ENCODE assay signal across 10 mouse cellular contexts in the genomic region with DNA sequence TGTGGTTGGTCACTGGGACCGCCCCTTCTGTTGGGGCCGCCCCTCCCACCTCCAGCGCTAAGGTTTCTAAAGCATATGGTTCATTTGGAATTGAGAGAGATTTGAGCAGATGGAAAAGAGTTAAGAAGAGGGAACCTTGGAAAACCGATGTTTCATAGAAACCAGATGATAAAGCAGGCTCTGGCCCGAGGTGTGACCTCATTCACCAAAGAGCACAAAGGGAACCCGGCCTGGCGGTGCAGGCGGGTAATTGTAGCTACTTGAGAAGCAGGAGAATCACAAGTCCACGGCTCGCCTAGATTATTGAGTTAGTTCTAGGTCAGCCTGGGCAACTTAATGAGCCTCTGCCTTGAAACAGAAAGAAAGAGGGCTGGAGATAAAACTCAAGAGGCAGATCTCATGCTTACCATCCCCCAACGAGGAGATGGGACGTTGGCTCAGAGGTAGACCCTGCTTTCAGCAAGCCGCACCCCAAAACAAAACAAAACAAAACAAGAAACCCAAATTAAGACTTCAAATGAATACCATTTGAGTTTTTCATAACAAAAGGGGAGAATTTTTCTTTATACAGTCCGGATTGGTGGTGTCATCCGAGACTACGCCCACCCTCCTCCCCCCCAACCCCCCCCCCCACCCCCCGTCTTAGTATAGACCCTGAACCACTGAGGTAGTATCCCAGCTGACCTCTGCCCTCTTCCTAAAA. TPM values are rescaled to one million over a fixed set of nuclear protein-coding genes. Genes with fewer than 3 reads are reported as not detected.
DNase-seq lines count a peak whose midpoint lies in the region; ATAC-seq and TF ChIP-seq lines count a peak whose summit lies in the region.
"Had no signal": no experiment of that assay in that cellular context is flagged by ENCODE, and none has a peak within 500 bp of the region (broad histone marks: within the 10 kb centered on the region; RNA-seq: fewer than 3 reads in every experiment).

Grid2ip (plus strand) TSS at position 653 of the 703 bp plus-strand sequence.

- intact Hi-C loops in left cerebral cortex, adult 2 months (cut with DNase I) = no loop called here

- H3K27ac ChIP-seq in heart, embryonic 15.5 days = no peak within 1 kb of the TSS
- H3K27ac ChIP-seq in hindbrain, embryonic 10.5 days = peak within 1 kb of the TSS; percentile 64
- H3K27ac ChIP-seq in midbrain, embryonic 14.5 days (replicated peaks; ENCODE audit: low read depth, low read length) = no peak within 1 kb of the TSS
- no peak within 1 kb of the TSS for H3K27ac ChIP-seq in left cerebral cortex, adult 2 months

- H3K4me3 ChIP-seq in heart, embryonic 15.5 days = peak within 1 kb of the TSS; percentile 24
- peak within 1 kb of the TSS; percentile 41 for H3K4me3 ChIP-seq in hindbrain, embryonic 10.5 days
- 0 out of 2 replicates have a peak within 1 kb of the TSS, but pooled peaks have one; percentile 8 for H3K4me3 ChIP-seq in midbrain, embryonic 14.5 days (replicated peaks; ENCODE audit: low read depth, low read length)
- H3K4me3 ChIP-seq in left cerebral cortex, adult 2 months = no peak within 1 kb of the TSS

- peaks cover 6% of the 10 kb centered on the region; the same call in 1 of the 2 replicates for H3K4me1 ChIP-seq in heart, embryonic 15.5 days (replicated peaks)
- H3K4me1 ChIP-seq in hindbrain, embryonic 10.5 days (replicated peaks) = peaks cover 20% of the 10 kb centered on the region
- H3K4me1 ChIP-seq in midbrain, embryonic 14.5 days (ENCODE audit: control insufficient read depth, insufficient read depth, low read length) = peaks cover 4% of the 10 kb centered on the region; the same call in 1 of the 2 replicates

- peak within 1 kb of the TSS; percentile 51 for H3K4me2 ChIP-seq in heart, embryonic 15.5 days
- peak within 1 kb of the TSS; percentile 42 for H3K4me2 ChIP-seq in midbrain, embryonic 14.5 days (ENCODE audit: low read length)

- H3K27me3 ChIP-seq in heart, embryonic 15.5 days = peaks cover 40% of the 10 kb centered on the region
- H3K27me3 ChIP-seq in hindbrain, embryonic 10.5 days (ENCODE audit: insufficient read depth, poor library complexity, severe bottlenecking) = peaks cover 55% of the 10 kb centered on the region
- peaks cover 10% of the 10 kb centered on the region; the same call in 1 of the 2 replicates for H3K27me3 ChIP-seq in midbrain, embryonic 14.5 days (ENCODE audit: control insufficient read depth, insufficient read depth, low read length)

- 23% methylated on average over 17 of the region's 17 CpGs for WGBS in heart, embryonic 15.5 days
- WGBS in hindbrain, embryonic 10.5 days = 15% methylated on average over 17 of the region's 17 CpGs
- WGBS in midbrain, embryonic 14.5 days = 13% methylated on average over 17 of the region's 17 CpGs

- no peaks in the 10 kb centered on the region for H3K36me3 ChIP-seq in heart, embryonic 15.5 days
- no peaks in the 10 kb centered on the region for H3K36me3 ChIP-seq in hindbrain, embryonic 10.5 days
- H3K36me3 ChIP-seq in midbrain, embryonic 14.5 days (ENCODE audit: control insufficient read depth, insufficient read depth, low read length) = no peaks in the 10 kb centered on the region

- no peaks in the 10 kb centered on the region for H3K9me3 ChIP-seq in heart, embryonic 15.5 days (replicated peaks)
- peaks cover 16% of the 10 kb centered on the region; the same call in 1 of the 2 replicates for H3K9me3 ChIP-seq in hindbrain, embryonic 10.5 days
- no peaks in the 10 kb centered on the region for H3K9me3 ChIP-seq in midbrain, embryonic 14.5 days (ENCODE audit: control insufficient read depth, low read length)

- no peak for ATAC-seq in heart, embryonic 15.5 days (replicated peaks; ENCODE audit: insufficient number of reproducible peaks, insufficient read depth, low FRiP score, low read depth)
- no peak for ATAC-seq in midbrain, embryonic 14.5 days (ENCODE audit: low FRiP score, low TSS enrichment)

- no peak for TF ChIP-seq CTCF in left cerebral cortex, adult 2 months (IDR thresholded peaks at IDR 0.05)

- no peak within 1 kb of the TSS for H3K9ac ChIP-seq in heart, embryonic 15.5 days
- peak within 1 kb of the TSS; percentile 50 for H3K9ac ChIP-seq in midbrain, embryonic 14.5 days (replicated peaks; ENCODE audit: low read length)

- no peak for DNase-seq in heart, adult 11 months
- peak; percentile 73 for DNase-seq in R1 (ENCODE audit: low read depth, low spot score)
- DNase-seq in hindbrain, embryonic 10.5 days (ENCODE audit: low spot score) = peak; percentile 47
- DNase-seq in midbrain, embryonic 14.5 days = no peak
- DNase-seq in cerebellum, adult 8-10 months = no peak
- DNase-seq in left cerebral cortex, adult 2 months (ENCODE audit: extremely low spot score in 1 of 2, low spot score in 2 of 2) = no peak
- no peak for DNase-seq in T-cell, adult 2 months (ENCODE audit: low spot score)
- DNase-seq: cerebellum, adult 11-12 months; thymus, adult 18-20 months had no signal

RNA-seq across cellular contexts. Expression of gene Grid2ip, which starts in this region (rescaled TPM):
- polyA plus RNA-seq in heart, embryonic 15.5 days (2015; fragmentation: Nextera tagmentation; extraction: Ambion mirVana) = 0.06 TPM in 1 of 2 replicates, not detected in the other
- 0.07 and 0.18 TPM in 2 replicates for polyA plus RNA-seq in hindbrain, embryonic 10.5 days (2016; fragmentation: Nextera tagmentation; extraction: Ambion mirVana)
- polyA plus RNA-seq in midbrain, embryonic 14.5 days (2014; fragmentation: Nextera tagmentation; extraction: Ambion mirVana) = 0.29 and 0.31 TPM in 2 replicates
- 1 to 10 TPM; 2.2 to 2.7 TPM for total RNA-seq in left cerebral cortex, adult 2 months (2021)

Comparison
In these comparisons a context has a peak if more than half of its experiments do, and no peak if none do; other contexts are left out.
1. Peak in DNase-seq, H3K4me3 ChIP-seq and H3K27ac ChIP-seq in hindbrain, embryonic 10.5 days; RNA of the gene not detected or under 1 TPM.